Mouse (Mus musculus) ES-Bruce4 (cell line): ENCODE measurements around the gene Dusp22. TPM values are rescaled to one million over a fixed set of nuclear protein-coding genes. Genes with fewer than 3 reads are reported as not detected.

Source experiments
- H3K27ac ChIP-seq: 2 replicates; pipeline ENCODE4 v1.5.1; 2012; ENCODE audit warnings: low read length, inconsistent platforms; ENCODE audit not compliant: insufficient read depth
- H3K27me3 ChIP-seq: 2 replicates; pipeline ENCODE4 v1.6.1; 2012; ENCODE audit warnings: mild to moderate bottlenecking, low read length, inconsistent platforms; ENCODE audit not compliant: control insufficient read depth, poor library complexity, insufficient read depth, severe bottlenecking
- H3K36me3 ChIP-seq: 2 replicates; pipeline ENCODE4 v1.6.1; 2012; ENCODE audit warnings: inconsistent platforms, mild to moderate bottlenecking, low read length, moderate library complexity; ENCODE audit not compliant: control insufficient read depth, poor library complexity, insufficient read depth, severe bottlenecking
- H3K4me1 ChIP-seq: one replicate; pipeline ENCODE4 v1.8.1; 2011; ENCODE audit warnings: low read length; ENCODE audit not compliant: control insufficient read depth, insufficient read depth
- H3K4me3 ChIP-seq: 2 replicates; pipeline ENCODE4 v1.5.1; 2011; ENCODE audit warnings: low read depth, mild to moderate bottlenecking, low read length
- H3K9ac ChIP-seq: 2 replicates; pipeline ENCODE4 v1.6.1; 2012; ENCODE audit warnings: low read depth, mild to moderate bottlenecking, inconsistent platforms; ENCODE audit not compliant: poor library complexity, severe bottlenecking
- H3K9me3 ChIP-seq: replicated peaks from 2 replicates; pipeline ENCODE4 v1.6.1; 2012; ENCODE audit warnings: mild to moderate bottlenecking, low read length, inconsistent platforms; ENCODE audit not compliant: control insufficient read depth, poor library complexity, insufficient read depth, severe bottlenecking
- CTCF ChIP-seq: IDR thresholded peaks from one replicate; pipeline ENCODE4 v1.8.1; 2011; ENCODE audit warnings: low read depth, low read length
- EP300 ChIP-seq: IDR thresholded peaks from 2 replicates; pipeline ENCODE4 v1.6.1; 2011; ENCODE audit warnings: low read depth, low read length; ENCODE audit not compliant: insufficient read depth
- POLR2A ChIP-seq: IDR thresholded peaks from one replicate; pipeline ENCODE4 v1.8.1; 2011; ENCODE audit warnings: low read length; ENCODE audit not compliant: insufficient read depth
- polyA plus RNA-seq: library from polyadenylated mRNA; stranded (reverse); fragments of >200 nt; gene quantifications from 2 replicates; pipeline ENCODE4 v1.2.4, GENCODE M21; 2011; ENCODE audit warnings: low read depth; ENCODE audit not compliant: missing spikeins, insufficient read depth, insufficient read length

Gene Dusp22
- polyA plus RNA-seq, 1 experiment: 13.1 TPM

DNA sequence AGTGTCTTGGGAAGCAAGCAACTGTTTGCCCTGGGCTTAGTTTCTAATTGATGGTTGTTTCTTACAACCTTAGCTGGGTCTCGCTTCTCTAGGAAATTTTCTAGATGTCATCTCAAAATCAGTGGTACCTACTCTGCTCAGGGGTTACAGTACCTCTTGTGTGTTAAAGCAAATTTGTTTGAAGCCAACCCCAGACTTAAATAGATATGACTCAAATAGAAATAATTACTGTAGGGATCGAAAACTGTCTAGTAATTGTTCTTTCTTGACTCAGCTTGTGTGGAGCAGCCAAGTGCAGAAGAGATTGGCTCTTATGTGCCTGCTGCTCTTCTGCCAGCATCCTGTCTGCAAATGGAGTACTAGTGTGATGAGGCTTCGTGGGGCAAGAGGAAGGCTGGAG, 22.5 kb downstream of the Dusp22 start:
- no peak overlapping the region for H3K4me3 ChIP-seq

DNA sequence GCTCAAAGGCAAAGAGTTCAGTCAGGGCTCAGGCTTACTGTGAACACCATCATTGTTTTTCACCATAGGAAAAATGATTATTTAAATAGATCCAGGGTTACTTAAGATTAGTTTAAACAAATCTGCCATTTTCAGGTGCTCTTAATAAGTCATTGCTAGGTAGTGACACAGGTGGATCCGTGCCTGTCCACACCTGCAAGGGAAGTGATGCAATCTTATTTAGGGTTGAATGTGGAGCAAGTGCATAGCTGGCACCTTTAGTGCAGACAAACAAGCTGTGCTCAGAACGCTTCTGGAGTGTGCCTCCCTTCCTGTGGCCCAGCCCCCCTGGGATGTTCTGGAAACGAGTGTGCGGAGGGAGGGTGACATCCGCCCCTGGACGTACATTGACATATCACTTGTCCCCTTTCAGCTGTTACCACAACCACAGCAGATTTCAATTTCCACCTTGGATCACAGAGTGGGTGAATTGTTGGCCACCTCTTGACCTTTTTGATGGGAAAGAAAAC, 24.9 kb downstream of the Dusp22 start:
- Histone ChIP-seq H3K9ac (no peak overlapping the region), H3K27me3 (no peaks in the 10 kb centered on the region), H3K9me3 (no peaks in the 10 kb centered on the region), H3K36me3 (no peaks in the 10 kb centered on the region), H3K4me3 (no peak overlapping the region), H3K4me1 (no peaks in the 10 kb centered on the region), H3K27ac (no peak overlapping the region)
- TF ChIP-seq EP300 (no peak), CTCF (no peak), POLR2A (no peak)

More for the DNA sequence above, 22.5 kb downstream of the Dusp22 start:
- Histone ChIP-seq H3K9me3 (no peaks in the 10 kb centered on the region), H3K9ac (no peak overlapping the region), H3K36me3 (no peaks in the 10 kb centered on the region), H3K27me3 (no peaks in the 10 kb centered on the region), H3K4me1 (no peaks in the 10 kb centered on the region), H3K27ac (no peak overlapping the region)
- TF ChIP-seq POLR2A: no peak
- TF ChIP-seq CTCF: no peak
- no peak for TF ChIP-seq EP300

GRCm38 (mm10) chr13:30685957-30686356, 26.2 kb downstream of the Dusp22 start:
- Histone ChIP-seq H3K9me3 (no peaks in the 10 kb centered on the region), H3K27ac (no peak overlapping the region), H3K4me3 (no peak overlapping the region), H3K27me3 (no peaks in the 10 kb centered on the region), H3K36me3 (no peaks in the 10 kb centered on the region), H3K4me1 (no peaks in the 10 kb centered on the region), H3K9ac (no peak overlapping the region)
- TF ChIP-seq CTCF: no peak

- Histone ChIP-seq H3K4me3 (no peak overlapping the region), H3K36me3 (no peaks in the 10 kb centered on the region), H3K9ac (no peak overlapping the region), H3K27ac (no peak overlapping the region), H3K27me3 (no peaks in the 10 kb centered on the region), H3K4me1 (no peaks in the 10 kb centered on the region), H3K9me3 (no peaks in the 10 kb centered on the region)
- TF ChIP-seq POLR2A (no peak), EP300 (no peak), CTCF (no peak)
Measured at GRCm38 (mm10) chr13:30688035-30688616, 28.3 kb downstream of the Dusp22 start.

DNA sequence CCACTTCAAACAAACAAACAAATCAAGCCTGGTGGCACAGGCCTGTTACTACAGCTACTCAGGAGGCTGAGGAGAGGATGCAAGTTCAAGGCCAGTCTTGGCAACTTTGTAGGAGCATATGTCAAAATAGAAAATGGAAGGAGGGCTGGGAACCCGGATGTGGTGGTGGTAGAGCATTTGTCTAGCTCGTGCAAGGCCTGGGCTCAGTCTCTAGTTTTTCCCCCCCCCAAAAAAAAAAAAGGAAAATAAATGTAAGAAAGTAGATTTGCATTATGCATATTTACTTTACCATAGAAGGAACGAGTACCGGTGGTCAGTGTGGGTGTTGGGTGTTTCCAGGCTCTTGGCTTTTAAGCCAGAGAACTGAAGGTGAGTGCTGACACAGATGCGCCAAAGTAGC, 29.7 kb downstream of the Dusp22 start:
- H3K9ac ChIP-seq: no peak overlapping the region
- H3K4me1 ChIP-seq: no peaks in the 10 kb centered on the region
- H3K36me3 ChIP-seq: no peaks in the 10 kb centered on the region
- H3K27ac ChIP-seq: no peak overlapping the region
- no peaks in the 10 kb centered on the region for H3K9me3 ChIP-seq
- H3K4me3 ChIP-seq: no peak overlapping the region
- H3K27me3 ChIP-seq: no peaks in the 10 kb centered on the region
- TF ChIP-seq CTCF (no peak), POLR2A (no peak), EP300 (no peak)

- Histone ChIP-seq H3K9ac (no peak overlapping the region), H3K4me1 (no peaks in the 10 kb centered on the region), H3K27me3 (no peaks in the 10 kb centered on the region)
Measured at GRCm38 (mm10) chr13:30691441-30692292, 31.9 kb downstream of the Dusp22 start.

More at GRCm38 (mm10) chr13:30691441-30692292, 31.9 kb downstream of the Dusp22 start:
- no peak overlapping the region for H3K4me3 ChIP-seq
- no peaks in the 10 kb centered on the region for H3K9me3 ChIP-seq
- H3K36me3 ChIP-seq: no peaks in the 10 kb centered on the region
- TF ChIP-seq POLR2A: no peak
- TF ChIP-seq EP300: no peak
- TF ChIP-seq CTCF: no peak
- H3K27ac ChIP-seq: no peak overlapping the region
